Mouse (Mus musculus) embryonic stem cell, embryonic (primary cell): ENCODE measurements around the gene Zfp169.

Source experiments
- CTCF ChIA-PET, 4 experiments: fragments of 300-600 bp in 2 of 4; fragments of 350-600 bp in 2 of 4; sonication (Branson Sonifier 250); formaldehyde crosslinking; loops; one replicate each; lab custom pipeline; 2022; ENCODE audit warnings: inconsistent platforms in 2 of 4; lab: Charles Lee
- POLR2A ChIA-PET, 4 experiments: fragments of 300-600 bp in 2 of 4; fragments of 350-600 bp in 2 of 4; sonication (Branson Sonifier 250); formaldehyde crosslinking; loops; one replicate each; lab custom pipeline; 2022; ENCODE audit warnings: antibody characterized with exemption in 4 of 4, inconsistent platforms in 1 of 4; lab: Charles Lee

The Zfp169 gene

GRCm38 (mm10) chr13:48466186-48466585 lies 47.1 kb downstream of the Zfp169 start:
- POLR2A ChIA-PET, result interaction anchor here in 1 of 4 experiments (0.5 kb wide), 1 partner anchor 56 kb away, joined by 5 read pairs; no protein-coding TSS in a partner anchor

GRCm38 (mm10) chr13:48464170-48464569 lies 49.1 kb downstream of the Zfp169 start:
- POLR2A ChIA-PET, result interaction anchor here in 1 of 4 experiments (0.7 kb wide), 1 partner anchor 919 kb away, joined by 6 read pairs; no protein-coding TSS in a partner anchor

More at GRCm38 (mm10) chr13:48466186-48466585, 47.1 kb downstream of the Zfp169 start:
- CTCF ChIA-PET, result interaction anchor here in 3 of 4 experiments (0.6 to 1.6 kb wide), 5 partner anchors 31 to 826 kb away, joined by 3 to 5 read pairs (median 4); no protein-coding TSS in a partner anchor

GRCm38 (mm10) chr13:48459280-48459679 lies 54.0 kb downstream of the Zfp169 start:
- ChIA-PET CTCF (no interaction called here), POLR2A (no interaction called here)

More at GRCm38 (mm10) chr13:48464170-48464569, 49.1 kb downstream of the Zfp169 start:
- CTCF ChIA-PET, result interaction anchor here (0.5 to 1.6 kb wide), 16 partner anchors 33 to 1013 kb away, joined by 3 to 9 read pairs (median 4); no protein-coding TSS in a partner anchor

GRCm38 (mm10) chr13:48448119-48448518 lies 65.1 kb downstream of the Zfp169 start:
- ChIA-PET POLR2A (no interaction called here), CTCF (no interaction called here)

- CTCF ChIA-PET, result interaction anchor here in 2 of 4 experiments (0.5 to 0.8 kb wide), 3 partner anchors 65 to 203 kb away, joined by 3 to 8 read pairs (median 3); no protein-coding TSS in a partner anchor
- POLR2A ChIA-PET, result no interaction called here
These were observed 69.3 kb downstream of the Zfp169 start for GRCm38 (mm10) chr13:48443996-48444395.

GRCm38 (mm10) chr13:48438321-48438720 lies 74.9 kb downstream of the Zfp169 start:
- ChIA-PET CTCF (no interaction called here), POLR2A (interaction anchor here in 1 of 4 experiments (1.0 kb wide), 1 partner anchor 178 kb away, joined by 4 read pairs; the partner anchor contains the start of gene Id4)
